ENCODE assay signal across 8 mouse cellular contexts in the genomic region with DNA sequence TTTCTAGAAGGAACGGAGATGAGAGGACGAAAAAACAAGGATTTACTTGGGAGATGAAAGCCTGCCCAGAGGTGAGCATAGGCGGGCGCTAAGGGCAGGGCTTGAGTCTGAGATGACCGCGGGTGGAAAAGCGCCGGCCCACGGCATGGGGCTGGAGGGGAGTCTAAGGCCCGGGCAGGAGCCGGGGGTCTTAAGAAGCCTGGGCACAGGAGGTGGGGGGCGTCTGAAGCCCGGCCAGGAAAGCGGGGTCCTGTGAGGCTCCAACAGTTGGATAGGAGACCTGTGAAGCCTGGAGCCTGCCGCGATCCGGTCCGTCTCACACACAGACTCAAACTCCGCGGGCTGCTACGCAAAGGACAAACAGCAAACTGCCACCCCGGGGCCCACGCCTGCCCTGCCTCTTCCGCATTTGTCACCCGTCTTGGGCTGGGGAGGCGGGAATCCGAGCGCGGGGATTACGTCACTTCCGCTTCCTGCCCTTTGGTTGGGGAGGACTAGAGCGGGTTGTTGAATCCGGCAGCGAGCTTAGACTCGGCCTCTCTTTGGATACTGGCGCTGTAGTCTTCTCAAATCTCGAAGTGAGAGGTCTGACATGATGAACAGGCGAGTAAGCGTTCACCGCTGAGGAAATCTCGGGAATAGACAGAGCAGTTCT. TPM values are rescaled to one million over a fixed set of nuclear protein-coding genes. Genes with fewer than 3 reads are reported as not detected.
DNase-seq lines count a peak whose midpoint lies in the region; ATAC-seq lines count a peak whose summit lies in the region.

A gene (minus strand): TSS at position 445 of the 655 bp plus-strand sequence.

- peak within 1 kb of the TSS; percentile 87 for H3K4me2 ChIP-seq in heart, embryonic 14.5 days (ENCODE audit: low read length)
- peak within 1 kb of the TSS; percentile 90 for H3K4me2 ChIP-seq in liver, embryonic 13.5 days
- H3K4me2 ChIP-seq in stomach, embryonic 16.5 days (ENCODE audit: low read depth, low read length), result peak within 1 kb of the TSS; percentile 97

- 0% methylated on average over 40 of the region's 41 CpGs for WGBS in heart, embryonic 14.5 days
- under 1% methylated on average over 41 of the region's 41 CpGs for whole genome bisulfite sequencing in liver, embryonic 13.5 days (ENCODE audit: insufficient replicate concordance)
- WGBS in stomach, embryonic 16.5 days, result under 1% methylated on average over 41 of the region's 41 CpGs

- H3K36me3 ChIP-seq in heart, embryonic 14.5 days (ENCODE audit: control insufficient read depth, insufficient read depth, low read length), result 0 out of 2 replicates have a peak, but pooled peaks cover 3% of the 10 kb centered on the region
- no peaks in the 10 kb centered on the region; the same call in none of the 2 replicates for H3K36me3 ChIP-seq in liver, embryonic 13.5 days
- no peaks in the 10 kb centered on the region for H3K36me3 ChIP-seq in stomach, embryonic 16.5 days (ENCODE audit: control insufficient read depth, insufficient read depth, low read length)

- peak within 1 kb of the TSS; percentile 69 to 80 for H3K4me3 ChIP-seq in heart, embryonic 14.5 days (ENCODE audit: control insufficient read depth in 1 of 2, insufficient read depth in 1 of 2, low read depth in 1 of 2, low read length in 2 of 2)
- peak within 1 kb of the TSS; percentile 90 for H3K4me3 ChIP-seq in liver, embryonic 13.5 days (replicated peaks)
- peak within 1 kb of the TSS; percentile 72 for H3K4me3 ChIP-seq in stomach, embryonic 16.5 days (replicated peaks; ENCODE audit: low read length)

- H3K27me3 ChIP-seq in heart, embryonic 14.5 days (ENCODE audit: control insufficient read depth, insufficient read depth, low read length), result no peaks in the 10 kb centered on the region
- no peaks in the 10 kb centered on the region for H3K27me3 ChIP-seq in liver, embryonic 13.5 days
- H3K27me3 ChIP-seq in stomach, embryonic 16.5 days (ENCODE audit: control insufficient read depth, insufficient read depth, low read length), result no peaks in the 10 kb centered on the region

- peaks cover 2 to 10% of the 10 kb centered on the region in 2 experiments; a peak in 3 of 4 replicates for H3K4me1 ChIP-seq in heart, embryonic 14.5 days (ENCODE audit: control insufficient read depth in 2 of 2, insufficient read depth in 2 of 2, low read length in 2 of 2)
- peaks cover 16% of the 10 kb centered on the region for H3K4me1 ChIP-seq in liver, embryonic 13.5 days (replicated peaks)
- H3K4me1 ChIP-seq in stomach, embryonic 16.5 days (ENCODE audit: control insufficient read depth, insufficient read depth, low read length), result peaks cover 9% of the 10 kb centered on the region; the same call in 1 of the 2 replicates

- DNase-seq in c-Kit-negative CD71-positive TER-119-positive erythroid progenitor cells, embryonic 14.5 days (ENCODE audit: low read depth, low spot score), result peak; percentile 96
- DNase-seq in fibroblast of lung, adult 2 months (ENCODE audit: low read depth), result peak; percentile 93
- DNase-seq in kidney, postnatal 14 days, result peak; percentile 98
- peak; percentile 94 for DNase-seq in liver, embryonic 13.5 days
- peak; percentile 97 for DNase-seq in neural tube, embryonic 10.5 days (ENCODE audit: extremely low spot score, low spot score)

- H3K9ac ChIP-seq in heart, embryonic 14.5 days (ENCODE audit: low read length), result peak within 1 kb of the TSS; percentile 92
- H3K9ac ChIP-seq in liver, embryonic 13.5 days, result peak within 1 kb of the TSS; percentile 96
- H3K9ac ChIP-seq in stomach, embryonic 16.5 days (ENCODE audit: low read length), result peak within 1 kb of the TSS; percentile 90

- no peaks in the 10 kb centered on the region for H3K9me3 ChIP-seq in heart, embryonic 14.5 days (ENCODE audit: control insufficient read depth, low read length)
- H3K9me3 ChIP-seq in liver, embryonic 13.5 days (replicated peaks), result no peaks in the 10 kb centered on the region
- no peaks in the 10 kb centered on the region for H3K9me3 ChIP-seq in stomach, embryonic 16.5 days (replicated peaks; ENCODE audit: control insufficient read depth, low read length)

- ATAC-seq in CD4-positive, CD25-positive, alpha-beta regulatory T cell, adult 4 months, result peak; percentile 99
- ATAC-seq in heart, embryonic 14.5 days (ENCODE audit: insufficient number of reproducible peaks, insufficient read depth, low FRiP score, low read depth), result peak; percentile 97
- peak; percentile 96 for ATAC-seq in liver, embryonic 13.5 days (ENCODE audit: low read depth)
- peak; percentile 98 for ATAC-seq in stomach, embryonic 16.5 days (ENCODE audit: insufficient read depth, low FRiP score)

- H3K27ac ChIP-seq in heart, embryonic 14.5 days (replicated peaks in 1 of 2; ENCODE audit: control insufficient read depth in 1 of 2, insufficient read depth in 1 of 2, low read depth in 2 of 2, low read length in 2 of 2), result peak within 1 kb of the TSS; percentile 89 to 91
- peak within 1 kb of the TSS; percentile 97 for H3K27ac ChIP-seq in liver, embryonic 13.5 days
- peak within 1 kb of the TSS; percentile 91 for H3K27ac ChIP-seq in stomach, embryonic 16.5 days (ENCODE audit: low read length)

RNA-seq across cellular contexts. Expression of the gene that starts here (rescaled TPM):
- polyA plus RNA-seq in CD4-positive, CD25-positive, alpha-beta regulatory T cell, adult 4 months (2017; shearing (Covaris generic)), result 10 to 100 TPM in 1 of 2 experiments, 1 to 10 TPM in 1; 6.8 to 10.3 TPM
- 3.3 and 4.4 TPM in 2 replicates for polyA plus RNA-seq in heart, embryonic 14.5 days (2014; fragmentation: Nextera tagmentation; extraction: Ambion mirVana)
- polyA plus RNA-seq in liver, embryonic 13.5 days (2015; fragmentation: Nextera tagmentation; extraction: Ambion mirVana), result 5.2 and 6.2 TPM in 2 replicates
- 4.2 and 5.0 TPM in 2 replicates for polyA plus RNA-seq in stomach, embryonic 16.5 days (2015; fragmentation: Nextera tagmentation; extraction: Ambion mirVana)

Comparison
In these comparisons a context has a peak if more than half of its experiments do, and no peak if none do; other contexts are left out.
1. Peak in every context shown above with its lines: DNase-seq, ATAC-seq, H3K4me3 ChIP-seq and H3K27ac ChIP-seq.